Mouse (Mus musculus) kidney, adult 2 months (tissue): ENCODE measurements around the gene Pgm1.

Experiments used
- CTCF ChIP-seq: fragments of 200-500 bp; conservative IDR thresholded peaks from 2 replicates; pipeline ENCODE4 v1.5.1; 2011; ENCODE audit warnings: low read depth, mild to moderate bottlenecking, control low read depth, low read length, moderate library complexity, mixed read lengths; ENCODE audit not compliant: insufficient read depth, insufficient read length
- POLR2A ChIP-seq: fragments of 200-500 bp; IDR thresholded peaks from one replicate; pipeline ENCODE4 v1.6.1; 2011; ENCODE audit warnings: low read depth, low read length, control low read depth

DNA sequence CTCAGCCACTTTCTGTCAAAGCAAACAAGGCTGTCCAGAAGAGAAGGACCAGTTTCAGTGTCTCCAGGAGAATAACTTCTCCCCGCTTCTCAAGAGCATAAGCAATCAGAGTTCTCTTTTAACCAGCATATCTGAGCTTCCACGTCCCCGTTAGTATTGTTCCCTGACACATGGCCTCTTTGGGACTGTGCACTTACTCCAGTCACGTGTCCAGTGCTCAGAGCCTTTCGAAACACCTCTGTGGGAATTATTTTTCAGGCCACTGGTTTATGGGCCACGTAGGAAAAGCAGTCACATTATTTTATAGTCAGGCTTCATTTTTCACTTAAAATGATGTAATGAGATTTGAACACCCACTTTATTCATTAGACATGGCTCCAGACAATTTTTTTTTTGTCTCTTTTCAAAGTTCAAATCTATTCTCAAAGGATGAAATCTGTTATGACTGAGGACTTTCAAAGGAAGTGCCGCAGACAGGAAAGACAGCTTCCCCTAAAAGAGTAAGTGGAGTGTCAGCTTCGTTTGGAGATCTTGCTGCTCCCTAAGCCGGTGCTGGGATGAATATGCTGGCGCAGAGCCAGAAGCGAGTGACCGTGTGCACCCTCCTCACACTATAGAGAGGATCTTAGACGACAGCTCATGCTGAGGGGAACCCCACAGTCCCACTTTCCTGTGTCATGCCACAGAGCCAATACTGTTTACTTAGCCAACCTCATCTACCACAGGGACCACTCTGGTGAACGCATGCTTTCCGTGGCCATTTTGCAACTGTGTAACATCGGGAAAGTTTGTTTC, 10.7 kb downstream of the Pgm1 start:
- TF ChIP-seq CTCF, result no peak
- no peak for TF ChIP-seq POLR2A
